Mouse (Mus musculus): ENCODE results near the gene Smpd1. TPM values are rescaled to one million over a fixed set of nuclear protein-coding genes. Genes with fewer than 3 reads are reported as not detected.
A peak's percentile ranks its signal among the peaks of the same experiment; 100 is the strongest.

The Smpd1 gene
- polyA plus RNA-seq, 1 experiment: 17.1 TPM

DNA sequence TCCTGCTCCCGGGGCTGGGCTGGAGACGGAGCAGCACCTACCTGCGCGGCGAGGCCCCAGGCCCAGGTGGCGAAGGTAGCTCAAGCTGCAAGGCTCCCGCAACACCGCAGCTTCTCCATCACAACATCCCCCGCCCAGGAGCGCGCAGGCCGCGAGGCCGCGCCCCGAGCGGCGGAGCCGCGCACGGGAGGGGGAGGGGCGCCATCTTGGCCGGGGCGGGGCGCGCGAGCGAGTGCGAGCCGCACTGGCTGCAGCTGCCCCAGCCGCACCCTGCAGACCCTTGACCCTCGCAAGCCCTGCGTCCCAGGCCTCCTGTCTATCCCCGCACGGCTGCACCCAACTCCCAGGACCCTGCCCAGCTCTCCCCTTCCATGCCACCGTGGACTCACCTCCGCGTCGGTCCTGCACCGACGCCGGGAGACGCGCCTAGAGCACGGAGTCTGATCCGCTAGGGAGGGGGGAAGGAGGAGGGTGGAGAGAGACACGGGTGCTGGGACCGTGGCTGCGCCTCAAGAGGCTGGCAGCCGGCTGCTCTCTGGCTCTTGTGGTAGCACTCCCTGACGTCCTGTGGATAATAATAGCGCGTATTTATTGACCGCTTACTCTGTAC is 27.0 kb downstream of the Smpd1 start, which contains the start of gene Apbb1:
TSS of gene Apbb1 (minus strand) at position 560 of the 610 bp plus-strand sequence.
- Histone ChIP-seq H3K27me3 (ENCODE audit: control insufficient read depth, insufficient read depth, low read length, poor library complexity, severe bottlenecking) (no peaks in the 10 kb centered on the region; the same call in 1 of the 2 replicates), H3K9ac (ENCODE audit: low read depth, poor library complexity, severe bottlenecking) (peak within 1 kb of the TSS; percentile 13), H3K4me1 (ENCODE audit: control insufficient read depth, insufficient read depth, low read length) (no peaks in the 10 kb centered on the region), H3K4me3 (ENCODE audit: low read depth, low read length) (peak within 1 kb of the TSS; percentile 90), H3K9me3 (replicated peaks; ENCODE audit: control insufficient read depth, insufficient read depth, low read length, poor library complexity, severe bottlenecking) (no peaks in the 10 kb centered on the region), H3K27ac (ENCODE audit: insufficient read depth, low read length) (no peak within 1 kb of the TSS), H3K36me3 (ENCODE audit: control insufficient read depth, insufficient read depth, low read length, poor library complexity, severe bottlenecking) (no peaks in the 10 kb centered on the region)
- TF ChIP-seq CTCF (IDR thresholded peaks at IDR 0.05; ENCODE audit: low read depth, low read length): no peak
- TF ChIP-seq POLR2A (IDR thresholded peaks at IDR 0.05; ENCODE audit: insufficient read depth, low read length): no peak

DNA sequence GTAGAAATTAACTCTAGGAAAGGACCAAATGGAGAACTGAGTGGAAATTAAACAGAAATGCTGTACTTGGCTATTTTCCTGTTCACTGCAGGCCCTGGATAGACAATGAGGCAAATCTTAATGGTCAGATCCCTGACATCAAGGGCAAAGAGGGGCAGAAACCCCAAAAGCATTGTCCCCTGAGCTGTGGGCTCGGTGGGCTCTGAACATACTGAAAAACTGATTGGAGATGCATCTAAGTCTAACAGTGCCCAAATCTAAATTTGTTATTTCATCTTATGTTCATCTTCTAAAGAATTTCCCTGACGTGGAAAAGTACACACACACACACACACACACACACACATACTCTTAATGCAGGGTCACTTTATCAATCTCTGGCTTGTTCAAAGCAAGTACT is 27.8 kb downstream of the Smpd1 start:
- H3K4me1 ChIP-seq (ENCODE audit: control insufficient read depth, insufficient read depth, low read length): no peaks in the 10 kb centered on the region
- no peak overlapping the region for H3K9ac ChIP-seq (ENCODE audit: low read depth, poor library complexity, severe bottlenecking)
- no peaks in the 10 kb centered on the region for H3K36me3 ChIP-seq (ENCODE audit: control insufficient read depth, insufficient read depth, low read length, poor library complexity, severe bottlenecking)
- no peaks in the 10 kb centered on the region; the same call in 1 of the 2 replicates for H3K27me3 ChIP-seq (ENCODE audit: control insufficient read depth, insufficient read depth, low read length, poor library complexity, severe bottlenecking)
- no peaks in the 10 kb centered on the region for H3K9me3 ChIP-seq (replicated peaks; ENCODE audit: control insufficient read depth, insufficient read depth, low read length, poor library complexity, severe bottlenecking)
- H3K4me3 ChIP-seq (ENCODE audit: low read depth, low read length): no peak overlapping the region
- H3K27ac ChIP-seq (ENCODE audit: insufficient read depth, low read length): no peak overlapping the region
- TF ChIP-seq POLR2A (IDR thresholded peaks at IDR 0.05; ENCODE audit: insufficient read depth, low read length) (no peak), CTCF (IDR thresholded peaks at IDR 0.05; ENCODE audit: low read depth, low read length) (no peak), EP300 (IDR thresholded peaks at IDR 0.05; ENCODE audit: insufficient read depth, low read depth, low read length) (no peak)

GRCm38 (mm10) chr7:105588325-105588912 is 34.3 kb downstream of the Smpd1 start:
- Histone ChIP-seq H3K27ac (ENCODE audit: insufficient read depth, low read length) (no peak overlapping the region), H3K4me3 (ENCODE audit: low read depth, low read length) (no peak overlapping the region), H3K27me3 (ENCODE audit: control insufficient read depth, insufficient read depth, low read length, poor library complexity, severe bottlenecking) (no peaks in the 10 kb centered on the region), H3K36me3 (ENCODE audit: control insufficient read depth, insufficient read depth, low read length, poor library complexity, severe bottlenecking) (no peaks in the 10 kb centered on the region), H3K9ac (ENCODE audit: low read depth, poor library complexity, severe bottlenecking) (no peak overlapping the region), H3K4me1 (ENCODE audit: control insufficient read depth, insufficient read depth, low read length) (no peaks in the 10 kb centered on the region), H3K9me3 (replicated peaks; ENCODE audit: control insufficient read depth, insufficient read depth, low read length, poor library complexity, severe bottlenecking) (no peaks in the 10 kb centered on the region)
- no peak for TF ChIP-seq POLR2A (IDR thresholded peaks at IDR 0.05; ENCODE audit: insufficient read depth, low read length)
- no peak for TF ChIP-seq CTCF (IDR thresholded peaks at IDR 0.05; ENCODE audit: low read depth, low read length)
- no peak for TF ChIP-seq EP300 (IDR thresholded peaks at IDR 0.05; ENCODE audit: insufficient read depth, low read depth, low read length)

DNA sequence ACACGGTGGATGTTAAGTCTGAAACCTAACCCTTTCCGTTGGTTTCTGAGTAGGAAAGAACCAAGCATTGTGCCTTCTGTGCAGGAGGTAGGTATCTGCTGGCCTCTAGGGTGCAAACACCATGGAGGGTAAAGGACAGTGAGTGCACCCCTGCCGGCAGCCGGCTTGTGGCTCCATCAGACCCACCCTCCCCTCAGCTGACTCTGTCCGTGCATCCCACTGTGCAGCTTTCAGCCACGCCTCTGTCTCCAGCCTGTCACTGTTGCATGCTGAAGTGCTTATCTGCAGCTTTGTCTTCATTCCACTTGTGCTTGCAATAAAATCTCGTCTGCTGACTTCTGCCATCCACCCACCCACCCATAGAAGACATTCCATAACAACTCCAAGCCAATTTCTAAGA is 35.9 kb downstream of the Smpd1 start:
- H3K9me3 ChIP-seq (replicated peaks; ENCODE audit: control insufficient read depth, insufficient read depth, low read length, poor library complexity, severe bottlenecking): no peaks in the 10 kb centered on the region
- H3K4me1 ChIP-seq (ENCODE audit: control insufficient read depth, insufficient read depth, low read length): no peaks in the 10 kb centered on the region
- no peak overlapping the region for H3K27ac ChIP-seq (ENCODE audit: insufficient read depth, low read length)

GRCm38 (mm10) chr7:105602860-105603623 is 48.9 kb downstream of the Smpd1 start:
- Histone ChIP-seq H3K27me3 (ENCODE audit: control insufficient read depth, insufficient read depth, low read length, poor library complexity, severe bottlenecking) (no peaks in the 10 kb centered on the region), H3K36me3 (ENCODE audit: control insufficient read depth, insufficient read depth, low read length, poor library complexity, severe bottlenecking) (no peaks in the 10 kb centered on the region), H3K9me3 (replicated peaks; ENCODE audit: control insufficient read depth, insufficient read depth, low read length, poor library complexity, severe bottlenecking) (no peaks in the 10 kb centered on the region), H3K4me1 (ENCODE audit: control insufficient read depth, insufficient read depth, low read length) (no peaks in the 10 kb centered on the region), H3K27ac (ENCODE audit: insufficient read depth, low read length) (no peak overlapping the region), H3K4me3 (ENCODE audit: low read depth, low read length) (no peak overlapping the region), H3K9ac (ENCODE audit: low read depth, poor library complexity, severe bottlenecking) (no peak overlapping the region)
- TF ChIP-seq CTCF (IDR thresholded peaks at IDR 0.05; ENCODE audit: low read depth, low read length) (peak; percentile 85), EP300 (IDR thresholded peaks at IDR 0.05; ENCODE audit: insufficient read depth, low read depth, low read length) (0 out of 2 replicates have a peak, but pooled peaks have one; percentile 73), POLR2A (IDR thresholded peaks at IDR 0.05; ENCODE audit: insufficient read depth, low read length) (no peak)

More for the DNA sequence above, 35.9 kb downstream of the Smpd1 start:
- H3K9ac ChIP-seq (ENCODE audit: low read depth, poor library complexity, severe bottlenecking): no peak overlapping the region
- H3K4me3 ChIP-seq (ENCODE audit: low read depth, low read length): no peak overlapping the region
- H3K27me3 ChIP-seq (ENCODE audit: control insufficient read depth, insufficient read depth, low read length, poor library complexity, severe bottlenecking): no peaks in the 10 kb centered on the region
- no peaks in the 10 kb centered on the region for H3K36me3 ChIP-seq (ENCODE audit: control insufficient read depth, insufficient read depth, low read length, poor library complexity, severe bottlenecking)
- TF ChIP-seq EP300 (IDR thresholded peaks at IDR 0.05; ENCODE audit: insufficient read depth, low read depth, low read length) (peak; percentile 33; the same call in 1 of the 2 replicates), CTCF (IDR thresholded peaks at IDR 0.05; ENCODE audit: low read depth, low read length) (no peak)

Other genes with a start within 250 kb of the Smpd1 start
- gene Olfr689, start 243.2 kb upstream of the Smpd1 start, polyA plus RNA-seq (2011; ENCODE audit: insufficient read depth, insufficient read length, low read depth, missing spikeins): not detected in 2 replicates
- 0.62 TPM in 1 of 2 replicates, not detected in the other for gene Olfr690, start 220.3 kb upstream of the Smpd1 start, polyA plus RNA-seq (2011; ENCODE audit: insufficient read depth, insufficient read length, low read depth, missing spikeins)
- 0.85 TPM in 1 of 2 replicates, not detected in the other for gene Olfr691, start 212.1 kb upstream of the Smpd1 start, polyA plus RNA-seq (2011; ENCODE audit: insufficient read depth, insufficient read length, low read depth, missing spikeins)
- gene Olfr692, start 186.1 kb upstream of the Smpd1 start, polyA plus RNA-seq (2011; ENCODE audit: insufficient read depth, insufficient read length, low read depth, missing spikeins): not detected in 2 replicates
- gene Gm5901, start 179.3 kb upstream of the Smpd1 start, polyA plus RNA-seq (2011; ENCODE audit: insufficient read depth, insufficient read length, low read depth, missing spikeins): not detected in 2 replicates
- gene Fam160a2, start 154.3 kb upstream of the Smpd1 start, polyA plus RNA-seq (2011; ENCODE audit: insufficient read depth, insufficient read length, low read depth, missing spikeins): 46.2 and 49.7 TPM in 2 replicates
- not detected in 2 replicates for gene Cnga4, start 149.8 kb upstream of the Smpd1 start, polyA plus RNA-seq (2011; ENCODE audit: insufficient read depth, insufficient read length, low read depth, missing spikeins)
- 0.40 TPM in 1 of 2 replicates, not detected in the other for gene Cckbr, start 128.6 kb upstream of the Smpd1 start, polyA plus RNA-seq (2011; ENCODE audit: insufficient read depth, insufficient read length, low read depth, missing spikeins)
- 0.96 and 1.1 TPM in 2 replicates for gene Cavin3, start 72.1 kb upstream of the Smpd1 start, polyA plus RNA-seq (2011; ENCODE audit: insufficient read depth, insufficient read length, low read depth, missing spikeins)
- gene Apbb1, start 27.3 kb downstream of the Smpd1 start, polyA plus RNA-seq (2011; ENCODE audit: insufficient read depth, insufficient read length, low read depth, missing spikeins): 14.7 and 16.0 TPM in 2 replicates
- not detected in 2 replicates for gene Hpx, start 45.8 kb downstream of the Smpd1 start, polyA plus RNA-seq (2011; ENCODE audit: insufficient read depth, insufficient read length, low read depth, missing spikeins)
- gene Trim3, start 79.2 kb downstream of the Smpd1 start, polyA plus RNA-seq (2011; ENCODE audit: insufficient read depth, insufficient read length, low read depth, missing spikeins): 28.8 and 36.8 TPM in 2 replicates
- 32.2 and 33.3 TPM in 2 replicates for gene Timm10b, start 85.7 kb downstream of the Smpd1 start, polyA plus RNA-seq (2011; ENCODE audit: insufficient read depth, insufficient read length, low read depth, missing spikeins)
- gene Arfip2, start 86.1 kb downstream of the Smpd1 start, polyA plus RNA-seq (2011; ENCODE audit: insufficient read depth, insufficient read length, low read depth, missing spikeins): 33.2 and 36.4 TPM in 2 replicates
- gene Gm45799, start 86.2 kb downstream of the Smpd1 start, polyA plus RNA-seq (2011; ENCODE audit: insufficient read depth, insufficient read length, low read depth, missing spikeins): 0.72 and 5.7 TPM in 2 replicates
- gene Dnhd1, start 96.5 kb downstream of the Smpd1 start, polyA plus RNA-seq (2011; ENCODE audit: insufficient read depth, insufficient read length, low read depth, missing spikeins): 1.7 and 1.8 TPM in 2 replicates
- 90.9 and 107 TPM in 2 replicates for gene Ilk, start 182.2 kb downstream of the Smpd1 start, polyA plus RNA-seq (2011; ENCODE audit: insufficient read depth, insufficient read length, low read depth, missing spikeins)
- 31.9 and 33.6 TPM in 2 replicates for gene Rrp8, start 183.0 kb downstream of the Smpd1 start, polyA plus RNA-seq (2011; ENCODE audit: insufficient read depth, insufficient read length, low read depth, missing spikeins)
- 208 and 210 TPM in 2 replicates for gene Taf10, start 190.0 kb downstream of the Smpd1 start, polyA plus RNA-seq (2011; ENCODE audit: insufficient read depth, insufficient read length, low read depth, missing spikeins)
- gene Tpp1, start 197.9 kb downstream of the Smpd1 start, polyA plus RNA-seq (2011; ENCODE audit: insufficient read depth, insufficient read length, low read depth, missing spikeins): 68.2 and 74.8 TPM in 2 replicates
- 0.37 and 0.55 TPM in 2 replicates for gene Dchs1, start 233.3 kb downstream of the Smpd1 start, polyA plus RNA-seq (2011; ENCODE audit: insufficient read depth, insufficient read length, low read depth, missing spikeins)

Measured in ES-Bruce4 (cell line).